Mouse (Mus musculus): ENCODE results near the gene Gmppa. TPM values are rescaled to one million over a fixed set of nuclear protein-coding genes. Genes with fewer than 3 reads are reported as not detected.

Gene Gmppa
- total RNA-seq, 2 experiments from 2014 or later = 34.5 to 38.2 TPM

DNA sequence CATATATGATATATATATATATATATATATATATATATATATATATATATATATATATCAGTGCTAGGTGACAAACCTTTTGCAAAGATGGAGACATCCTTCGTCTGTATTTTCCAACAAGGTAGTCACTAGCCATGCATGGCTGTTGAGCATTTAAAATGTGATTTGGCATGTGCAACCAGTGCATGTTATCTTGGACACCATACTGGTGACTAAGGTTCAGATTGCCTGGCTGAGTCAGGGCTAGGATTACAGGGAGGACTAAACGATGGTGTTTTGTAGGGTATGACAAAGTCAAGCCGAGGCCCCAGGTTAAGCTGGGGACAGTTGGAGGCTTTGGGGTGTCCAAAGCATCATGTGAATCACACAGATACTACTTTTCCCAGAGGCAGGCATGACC is 19.7 kb downstream of the Gmppa start:
- no peak for DNase-seq

GRCm38 (mm10) chr1:75455948-75456347 is 20.2 kb downstream of the Gmppa start:
- no peak for DNase-seq

- no peak for DNase-seq
Measured at GRCm38 (mm10) chr1:75456746-75457564, 21.2 kb downstream of the Gmppa start.

- no peak for DNase-seq
Measured at GRCm38 (mm10) chr1:75457710-75458024, 21.9 kb downstream of the Gmppa start.

- peak; percentile 52 to 58 for DNase-seq
Measured at GRCm38 (mm10) chr1:75458025-75458788, 22.5 kb downstream of the Gmppa start.

GRCm38 (mm10) chr1:75458789-75459684 is 23.3 kb downstream of the Gmppa start:
- peak; percentile 53 to 63 for DNase-seq

DNA sequence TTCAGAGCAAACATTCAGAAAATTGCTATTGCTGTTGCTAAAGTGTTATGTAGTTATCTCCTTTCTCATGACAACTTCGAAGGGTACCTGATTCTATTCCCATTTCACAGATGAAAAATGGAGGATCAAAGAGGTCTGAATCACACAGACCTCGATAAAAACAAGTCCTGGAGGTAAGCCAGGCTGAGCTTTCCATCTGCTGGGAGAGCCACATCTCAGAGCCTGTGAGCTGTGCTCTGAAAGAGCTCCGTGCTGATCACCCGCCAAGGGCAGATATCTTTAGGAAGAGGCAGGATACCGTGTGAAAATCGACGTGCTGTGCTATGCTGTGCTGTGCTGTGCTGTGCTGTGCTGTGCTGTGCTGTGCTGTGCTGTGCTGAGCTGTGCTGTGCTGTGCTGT is 24.6 kb downstream of the Gmppa start:
- no peak for DNase-seq

GRCm38 (mm10) chr1:75462636-75463035 is 26.9 kb downstream of the Gmppa start:
- no peak for DNase-seq

DNA sequence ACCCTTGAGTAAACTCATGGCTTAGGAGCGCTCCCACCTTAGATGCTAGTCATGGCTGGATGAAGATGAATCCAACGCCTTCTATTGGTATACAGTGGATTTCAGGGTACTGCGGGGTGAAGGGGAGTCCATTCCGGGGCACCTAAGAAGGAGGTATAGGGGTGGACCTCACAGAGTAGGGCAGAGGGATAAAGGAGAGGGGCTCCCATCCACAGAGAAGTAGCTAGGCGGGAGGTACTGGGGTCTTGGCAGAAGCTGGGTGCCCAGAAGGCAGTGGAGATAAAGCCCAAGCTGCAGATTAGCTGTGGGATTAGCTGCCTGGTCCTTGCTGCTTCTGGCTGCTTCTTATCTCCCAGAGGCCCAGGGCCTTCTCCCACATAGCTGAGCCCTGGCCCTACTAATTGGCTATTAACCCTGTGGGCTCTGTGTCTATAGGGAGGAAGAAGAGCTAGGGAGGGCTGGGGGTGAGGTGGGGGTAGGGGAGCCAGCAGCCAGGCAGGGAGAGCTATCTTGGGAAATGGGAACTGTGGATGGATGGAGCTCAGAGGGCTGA is 28.0 kb downstream of the Gmppa start:
- DNase-seq = no peak

- peak; percentile 81 to 89 for DNase-seq
Measured at GRCm38 (mm10) chr1:75467215-75467927, 31.6 kb downstream of the Gmppa start.

DNA sequence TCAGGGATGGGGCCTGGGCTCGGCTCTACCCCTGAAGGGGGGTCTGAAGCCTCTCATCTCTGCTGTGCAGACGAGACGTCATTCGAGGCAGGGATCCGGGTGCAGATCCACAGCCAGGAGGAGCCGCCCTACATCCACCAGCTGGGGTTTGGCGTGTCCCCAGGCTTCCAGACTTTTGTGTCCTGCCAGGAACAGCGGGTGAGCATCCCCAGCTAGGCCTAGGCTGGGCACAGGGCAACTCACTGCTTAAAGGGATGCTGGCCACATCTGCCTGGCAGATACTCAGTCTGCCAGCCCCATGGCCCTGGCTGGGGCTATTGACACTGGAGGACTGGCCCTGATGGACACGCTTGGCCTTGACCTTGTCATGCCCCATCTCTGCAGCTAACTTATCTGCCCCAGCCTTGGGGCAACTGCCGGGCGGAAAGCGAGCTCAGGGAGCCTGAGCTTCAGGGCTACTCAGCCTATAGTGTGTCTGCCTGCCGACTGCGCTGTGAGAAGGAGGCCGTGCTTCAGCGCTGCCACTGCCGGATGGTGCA is 33.6 kb downstream of the Gmppa start:
- DNase-seq = no peak

DNA sequence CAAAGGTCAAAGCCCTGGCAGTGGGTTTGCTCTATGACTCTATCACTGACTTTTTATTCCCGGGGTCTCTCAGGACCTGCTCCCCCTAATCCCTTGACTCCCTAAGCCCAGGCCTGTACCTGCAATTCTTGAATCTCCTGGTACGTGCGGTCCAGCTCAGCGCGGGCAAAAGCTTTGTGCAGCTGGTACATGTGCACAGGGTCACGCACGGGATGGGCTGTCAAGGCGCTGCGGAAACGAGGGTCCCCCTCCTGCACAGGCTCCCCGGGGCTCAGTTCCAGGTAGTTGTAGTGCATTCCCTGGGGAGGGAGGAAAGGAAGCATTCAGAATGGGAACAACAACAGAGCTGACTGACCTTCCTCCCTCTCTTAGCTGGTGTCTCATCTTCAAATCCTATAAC is 40.7 kb downstream of the Gmppa start:
- no peak for DNase-seq

DNA sequence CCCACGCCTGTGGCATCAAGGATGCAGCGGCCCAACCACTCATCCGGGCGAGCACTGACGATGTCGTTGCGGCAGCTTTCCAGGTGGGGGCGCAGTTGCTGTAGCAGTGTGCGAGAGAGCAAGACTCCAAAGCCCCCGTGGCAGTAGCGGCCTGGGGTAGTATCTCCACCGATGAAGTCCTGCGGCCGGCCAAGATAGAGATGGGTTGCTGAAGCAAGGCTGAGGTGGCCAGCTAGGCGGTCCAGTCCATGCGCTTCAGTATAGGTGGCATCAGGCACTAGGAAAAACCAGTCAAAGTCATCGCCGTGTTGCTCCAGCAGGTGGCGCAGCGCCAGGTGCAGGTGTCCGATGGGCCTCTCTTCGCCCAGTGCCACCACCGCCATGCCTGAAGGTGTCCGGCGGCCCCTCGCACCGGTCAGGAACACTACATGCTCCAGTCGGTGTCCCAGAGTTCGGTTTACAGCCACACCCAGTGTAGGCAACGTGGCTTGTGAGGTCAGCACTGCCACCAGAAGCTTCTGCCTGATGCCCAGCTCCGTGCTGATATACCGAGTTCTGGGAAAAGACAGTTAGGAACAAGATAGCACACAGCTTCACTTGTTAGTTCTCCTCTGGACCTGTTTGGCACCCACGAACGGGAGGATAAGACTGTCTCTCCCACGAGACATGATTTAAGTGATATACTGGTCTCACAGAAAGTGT is 41.7 kb downstream of the Gmppa start:
- DNase-seq = peak; percentile 70 to 86

- DNase-seq = no peak
Measured at GRCm38 (mm10) chr1:75477966-75478290, 42.2 kb downstream of the Gmppa start.

GRCm38 (mm10) chr1:75478497-75478896 is 42.8 kb downstream of the Gmppa start:
- peak; percentile 60 to 74 for DNase-seq

GRCm38 (mm10) chr1:75478916-75479634 is 43.3 kb downstream of the Gmppa start, which contains the start of the genes Chpf and Tmem198:
Gene Chpf (minus strand): TSS chr1:75479307.
Gene Tmem198 (plus strand): TSS chr1:75479532.
- peak; percentile 95 to 96 for DNase-seq

GRCm38 (mm10) chr1:75479635-75479989 is 43.9 kb downstream of the Gmppa start:
- no peak for DNase-seq

DNA sequence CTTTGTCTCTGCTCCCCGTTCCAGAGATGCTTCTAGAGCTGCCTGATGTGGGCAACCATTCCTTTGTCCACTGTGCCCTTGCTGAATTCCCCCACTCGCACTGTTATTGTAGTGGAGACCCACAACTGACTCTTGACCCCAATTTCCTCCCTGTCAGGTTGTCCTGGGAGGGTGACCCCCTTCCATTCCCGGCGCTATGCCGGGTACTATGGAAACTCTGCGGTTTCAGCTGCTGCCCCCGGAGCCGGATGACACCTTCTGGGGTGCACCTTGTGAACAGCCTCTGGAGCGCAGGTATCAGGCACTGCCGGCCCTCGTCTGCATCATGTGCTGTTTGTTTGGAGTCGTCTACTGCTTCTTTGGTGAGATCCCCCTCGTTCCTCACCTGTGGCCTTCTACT is 44.3 kb downstream of the Gmppa start:
- no peak for DNase-seq

DNA sequence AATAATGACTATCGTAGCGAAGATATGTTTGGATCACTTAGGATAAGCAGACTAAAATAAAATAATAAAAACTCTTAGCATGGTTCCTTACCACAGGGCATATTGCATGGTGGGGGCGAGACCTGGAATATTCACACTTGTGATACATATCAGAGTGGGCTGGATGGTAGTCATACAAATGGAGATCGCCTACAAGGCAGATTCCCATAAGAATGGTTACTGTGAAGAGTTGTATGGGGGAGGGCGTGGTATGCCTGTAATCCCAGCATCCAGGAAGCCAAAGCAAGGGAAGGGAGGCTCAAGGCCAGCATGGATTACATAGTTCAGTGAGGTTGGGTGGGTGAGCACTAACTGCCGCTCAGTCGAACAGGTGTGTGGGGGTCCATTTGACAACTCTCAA is 45.0 kb downstream of the Gmppa start:
- no peak for DNase-seq

GRCm38 (mm10) chr1:75486561-75486960 is 50.8 kb downstream of the Gmppa start:
- DNase-seq = no peak
